Mouse (Mus musculus) splenic B cell, adult 2 months (primary cell): ENCODE measurements around the gene Efcab2.
"Not testable (repeated sequence)": the region's sequence is repeated elsewhere in the genome, so short reads cannot be mapped to it uniquely, and the experiment has no call there.

Experiments used
- DNase-seq: peaks from one replicate; pipeline ENCODE4 v3.0.0-alpha.2; 2011; ENCODE audit warnings: low read depth, low spot score
- H3K27me3 ChIP-seq: 2 replicates; pipeline ENCODE4 v1.6.1; 2012; ENCODE audit warnings: mild to moderate bottlenecking, low read length, moderate library complexity, mixed read lengths; ENCODE audit not compliant: control insufficient read depth, poor library complexity, insufficient read depth, severe bottlenecking
- H3K36me3 ChIP-seq: 2 replicates; pipeline ENCODE4 v1.6.1; 2012; ENCODE audit warnings: mild to moderate bottlenecking, low read length, moderate library complexity, mixed read lengths; ENCODE audit not compliant: control insufficient read depth, poor library complexity, insufficient read depth, severe bottlenecking

The Efcab2 gene

GRCm38 (mm10) chr1:178382165-178382564 is 23.7 kb upstream of the Efcab2 start:
- no peak for DNase-seq
- Histone ChIP-seq H3K27me3 (no peaks in the 10 kb centered on the region), H3K36me3 (no peaks in the 10 kb centered on the region)

GRCm38 (mm10) chr1:178388802-178389201 is 17.1 kb upstream of the Efcab2 start:
- DNase-seq = no peak
- no peaks in the 10 kb centered on the region for H3K36me3 ChIP-seq
- no peaks in the 10 kb centered on the region for H3K27me3 ChIP-seq

GRCm38 (mm10) chr1:178389401-178389800 is 16.5 kb upstream of the Efcab2 start:
- DNase-seq = no peak
- H3K36me3 ChIP-seq = no peaks in the 10 kb centered on the region

GRCm38 (mm10) chr1:178392970-178393369 is 12.9 kb upstream of the Efcab2 start:
- Histone ChIP-seq H3K27me3 (no peaks in the 10 kb centered on the region), H3K36me3 (no peaks in the 10 kb centered on the region)
- DNase-seq = peak; percentile 66

More at GRCm38 (mm10) chr1:178389401-178389800, 16.5 kb upstream of the Efcab2 start:
- H3K27me3 ChIP-seq = no peaks in the 10 kb centered on the region

GRCm38 (mm10) chr1:178395091-178395490 is 10.8 kb upstream of the Efcab2 start:
- no peak for DNase-seq
- H3K36me3 ChIP-seq = no peaks in the 10 kb centered on the region
- H3K27me3 ChIP-seq = no peaks in the 10 kb centered on the region

DNA sequence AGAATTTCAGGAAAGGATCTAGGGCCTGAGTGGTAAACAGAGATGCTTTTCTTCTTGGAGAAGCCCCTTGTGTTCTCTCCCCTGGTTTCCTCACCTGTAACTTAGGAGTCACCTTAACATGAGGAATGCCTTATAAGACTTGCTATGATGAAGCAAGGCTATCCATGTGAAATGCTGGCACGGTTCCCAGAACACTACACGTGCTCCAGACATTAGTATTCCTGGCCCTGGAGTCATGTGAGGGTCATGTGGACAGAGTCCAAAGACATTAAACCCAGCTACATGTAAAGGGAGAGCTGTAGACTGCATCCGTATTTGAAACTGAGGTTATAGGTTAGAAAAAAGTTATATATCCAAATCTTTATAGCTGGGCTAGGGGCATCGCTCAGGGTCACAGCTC is 9.5 kb upstream of the Efcab2 start:
- Histone ChIP-seq H3K36me3 (no peaks in the 10 kb centered on the region), H3K27me3 (no peaks in the 10 kb centered on the region)
- DNase-seq = no peak

GRCm38 (mm10) chr1:178399879-178400278 is 6.0 kb upstream of the Efcab2 start:
- no peak for DNase-seq
- H3K27me3 ChIP-seq = no peaks in the 10 kb centered on the region
- H3K36me3 ChIP-seq = no peaks in the 10 kb centered on the region

DNA sequence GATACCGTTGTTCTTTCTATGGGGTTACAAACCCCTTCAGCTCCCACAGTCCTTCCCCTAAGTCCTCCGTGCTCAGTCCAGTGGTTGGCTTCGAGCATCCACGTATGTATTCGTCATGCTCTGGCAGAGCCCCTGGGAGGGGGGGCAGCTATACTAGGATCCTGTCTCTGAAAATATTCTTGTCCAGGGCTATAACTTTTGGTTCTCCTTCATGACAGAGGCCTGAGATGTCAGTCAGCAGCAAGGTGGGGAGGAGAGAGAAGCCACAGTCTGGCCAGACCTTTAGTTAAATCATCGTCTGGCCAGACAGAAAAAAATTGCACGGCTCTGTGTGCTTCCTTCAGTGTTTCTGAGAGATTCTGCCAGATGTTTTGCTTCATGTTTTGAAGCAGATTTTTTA is 5.2 kb upstream of the Efcab2 start:
- Histone ChIP-seq H3K36me3 (no peaks in the 10 kb centered on the region), H3K27me3 (no peaks in the 10 kb centered on the region)
- no peak for DNase-seq

GRCm38 (mm10) chr1:178401960-178402359 is 3.9 kb upstream of the Efcab2 start:
- Histone ChIP-seq H3K27me3 (no peaks in the 10 kb centered on the region), H3K36me3 (no peaks in the 10 kb centered on the region)
- DNase-seq = no peak

DNA sequence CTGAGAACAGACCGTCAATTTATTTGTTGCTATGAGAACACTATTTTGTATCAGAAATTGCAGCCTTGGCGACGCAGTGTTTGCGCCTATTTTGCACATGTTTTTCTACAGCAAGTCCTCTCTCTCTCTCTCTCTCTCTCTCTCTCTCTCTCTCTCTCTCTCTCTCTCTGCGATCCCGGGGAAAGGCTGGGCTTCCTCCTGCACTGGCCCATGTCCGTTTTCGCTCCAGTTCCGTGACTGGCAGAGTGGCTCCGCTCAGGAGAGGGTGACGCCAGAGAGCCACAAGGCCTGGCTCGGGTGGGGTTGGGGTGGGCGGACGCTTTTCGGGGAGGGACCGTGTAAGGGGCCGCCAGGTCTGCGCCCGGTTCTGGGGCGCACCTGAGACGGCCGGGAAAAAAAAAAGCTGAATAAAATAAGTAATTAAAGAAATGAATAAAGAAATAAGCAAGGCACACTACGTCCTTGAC is 407 bp upstream of the Efcab2 start:
- DNase-seq = peak; percentile 82
- Histone ChIP-seq H3K27me3 (no peaks in the 10 kb centered on the region), H3K36me3 (no peaks in the 10 kb centered on the region)

DNA sequence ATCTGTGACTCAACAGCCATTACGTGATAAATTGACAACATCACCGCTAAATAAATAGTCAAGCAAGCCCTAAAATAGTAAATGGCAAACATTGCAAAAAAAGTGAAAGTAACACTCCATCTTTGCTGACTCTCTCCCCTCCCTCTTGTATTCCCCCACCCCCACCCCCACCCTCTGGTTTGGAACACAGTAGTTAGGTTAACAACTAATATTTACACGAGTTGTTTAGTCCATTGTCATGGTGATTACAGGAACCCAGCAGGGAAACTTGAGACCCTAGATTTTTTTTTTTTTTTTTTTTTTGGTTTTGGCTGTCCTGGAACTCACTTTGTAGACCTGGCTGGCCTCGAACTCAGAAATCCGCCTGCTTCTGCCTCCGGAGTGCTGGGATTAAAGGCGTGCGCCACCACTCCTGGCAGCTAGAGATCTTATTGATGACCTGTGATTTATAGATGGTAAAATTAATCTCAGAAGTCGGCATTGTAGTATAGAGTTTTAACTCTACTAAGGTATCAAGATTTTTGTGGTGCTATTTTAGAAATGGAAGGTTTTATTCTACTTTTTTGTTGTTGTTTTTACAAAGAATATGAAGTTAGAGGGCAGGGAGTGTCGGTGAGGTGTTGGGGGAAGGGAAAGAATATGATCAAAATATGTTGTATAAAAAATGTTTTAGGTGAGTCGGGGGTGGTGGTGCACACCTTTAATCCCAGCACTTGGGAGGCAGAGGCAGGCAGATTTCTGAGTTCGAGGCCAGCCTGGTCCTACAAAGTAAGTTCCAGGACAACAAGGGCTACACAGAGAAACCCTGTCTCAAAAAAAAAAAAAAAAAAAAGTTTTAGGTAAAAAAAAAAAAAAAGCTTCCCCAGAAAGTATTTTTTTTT is 1.1 kb downstream of the Efcab2 start:
- H3K27me3 ChIP-seq = no peaks in the 10 kb centered on the region
- DNase-seq = no peak
- H3K36me3 ChIP-seq = no peaks in the 10 kb centered on the region

- DNase-seq = no peak
- no peaks in the 10 kb centered on the region for H3K27me3 ChIP-seq
- no peaks in the 10 kb centered on the region for H3K36me3 ChIP-seq
Measured at GRCm38 (mm10) chr1:178407651-178408050, 1.8 kb downstream of the Efcab2 start.

GRCm38 (mm10) chr1:178408901-178409361 is 3.0 kb downstream of the Efcab2 start:
- no peak for DNase-seq
- Histone ChIP-seq H3K27me3 (no peaks in the 10 kb centered on the region), H3K36me3 (no peaks in the 10 kb centered on the region)

GRCm38 (mm10) chr1:178413367-178413766 is 7.5 kb downstream of the Efcab2 start:
- not testable (repeated sequence) for H3K36me3 ChIP-seq, H3K27me3 ChIP-seq, DNase-seq

- no peaks in the 10 kb centered on the region for H3K36me3 ChIP-seq
- no peak for DNase-seq
- H3K27me3 ChIP-seq = no peaks in the 10 kb centered on the region
Measured at GRCm38 (mm10) chr1:178419608-178420007, 13.7 kb downstream of the Efcab2 start.
